Mouse (Mus musculus) forelimb bud, embryonic 11.5 days (tissue): ENCODE measurements around the gene Nras.

ENCODE experiments used
- DNase-seq: peaks from one replicate; pipeline ENCODE4 v3.0.0-alpha.2; 2012; ENCODE audit warnings: low read depth, low spot score

Nras gene

GRCm38 (mm10) chr3:103058207-103059157 is at the start of gene Nras:
TSS of gene Nras (plus strand) at chr3:103058285.
- DNase-seq: peak; percentile 94

GRCm38 (mm10) chr3:103017350-103017749 is 40.7 kb upstream of the Nras start:
- DNase-seq: no peak

GRCm38 (mm10) chr3:103019462-103019861 is 38.6 kb upstream of the Nras start:
- DNase-seq: no peak

GRCm38 (mm10) chr3:103020249-103020942 is 37.7 kb upstream of the Nras start, which contains the start of gene Csde1:
TSS of gene Csde1 (plus strand) at chr3:103020426.
- DNase-seq: peak; percentile 97

- DNase-seq: peak; percentile 92
Measured at GRCm38 (mm10) chr3:103020943-103021638, 37.0 kb upstream of the Nras start.

GRCm38 (mm10) chr3:103026174-103026573 is 31.9 kb upstream of the Nras start:
- no peak for DNase-seq

GRCm38 (mm10) chr3:103040285-103040684 is 17.8 kb upstream of the Nras start:
- no peak for DNase-seq

- DNase-seq: no peak
Measured at GRCm38 (mm10) chr3:103040861-103041379, 17.2 kb upstream of the Nras start.

GRCm38 (mm10) chr3:103056016-103056595 is 2.0 kb upstream of the Nras start:
- DNase-seq: no peak

GRCm38 (mm10) chr3:103057752-103058151 is 333 bp upstream of the Nras start:
- no peak for DNase-seq

GRCm38 (mm10) chr3:103066927-103067326 is 8.8 kb downstream of the Nras start:
- no peak for DNase-seq

GRCm38 (mm10) chr3:103068971-103069370 is 10.9 kb downstream of the Nras start:
- no peak for DNase-seq

GRCm38 (mm10) chr3:103073771-103074170 is 15.7 kb downstream of the Nras start, which contains the start of gene Ampd1:
TSS of gene Ampd1 (plus strand) at chr3:103074014.
- DNase-seq: no peak

GRCm38 (mm10) chr3:103075871-103076270 is 17.8 kb downstream of the Nras start:
- no peak for DNase-seq

- DNase-seq: no peak
Measured at GRCm38 (mm10) chr3:103076476-103076875, 18.4 kb downstream of the Nras start.

- DNase-seq: no peak
Measured at GRCm38 (mm10) chr3:103079301-103079700, 21.2 kb downstream of the Nras start.

- DNase-seq: no peak
Measured at GRCm38 (mm10) chr3:103081051-103081450, 23.0 kb downstream of the Nras start.

GRCm38 (mm10) chr3:103081861-103082453 is 23.9 kb downstream of the Nras start:
- DNase-seq: no peak

- no peak for DNase-seq
Measured at GRCm38 (mm10) chr3:103082761-103083160, 24.7 kb downstream of the Nras start.

GRCm38 (mm10) chr3:103085986-103086385 is 27.9 kb downstream of the Nras start:
- no peak for DNase-seq

GRCm38 (mm10) chr3:103091753-103092152 is 33.7 kb downstream of the Nras start:
- no peak for DNase-seq
